Mouse (Mus musculus) cortical plate, adult 2 months (tissue): ENCODE results near the gene Zmiz2.

Experiments used
- CTCF ChIP-seq: fragments of 200-500 bp; IDR thresholded peaks from 2 replicates; pipeline ENCODE4 v1.5.1; 2011; ENCODE audit warnings: mild to moderate bottlenecking, control low read depth, low read length; ENCODE audit not compliant: insufficient read depth; ENCODE audit errors: extremely low read depth
- POLR2A ChIP-seq: fragments of 200-500 bp; IDR thresholded peaks from 2 replicates; pipeline ENCODE4 v1.6.1; 2011; ENCODE audit warnings: mild to moderate bottlenecking, low read length, control low read depth; ENCODE audit not compliant: insufficient read depth; ENCODE audit errors: extremely low read depth

DNA sequence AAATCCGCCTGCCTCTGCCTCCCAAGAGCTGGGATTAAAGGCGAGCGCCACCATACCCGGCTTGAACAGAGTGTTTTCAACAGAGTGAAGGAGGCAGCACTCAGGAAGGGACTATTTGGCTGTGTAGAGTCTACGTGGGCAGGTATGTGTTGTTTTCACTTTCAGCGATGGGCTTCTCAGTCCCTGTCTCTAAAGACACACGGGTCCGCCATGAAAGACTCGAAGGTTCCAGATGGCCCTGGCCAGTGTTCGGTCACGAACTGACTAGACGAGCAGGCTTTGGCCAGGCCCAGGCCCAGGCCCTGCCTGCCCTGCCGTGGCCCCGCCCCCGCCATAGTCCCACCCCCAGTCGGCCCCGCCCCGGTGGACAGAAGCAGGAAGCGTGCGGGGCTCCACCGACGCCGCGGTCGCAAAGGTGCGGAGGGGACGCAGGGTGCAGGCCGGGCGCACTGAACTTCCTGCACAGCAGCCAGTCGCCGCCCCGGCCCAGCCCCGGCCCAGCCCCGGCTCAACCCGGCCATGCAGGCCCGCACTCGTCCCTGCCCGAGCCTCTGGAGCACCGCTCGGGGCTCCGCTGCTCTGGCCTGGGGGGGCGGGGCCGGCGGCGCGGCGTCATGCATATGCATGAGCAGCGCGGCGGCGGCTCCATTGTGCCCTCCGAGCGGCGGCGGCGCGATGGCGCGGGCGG is at the start of gene Zmiz2:
- 0 out of 2 replicates have a peak, but pooled peaks have one; percentile 53 for TF ChIP-seq POLR2A
- no peak for TF ChIP-seq CTCF
